Mouse (Mus musculus) G1E (cell line): ENCODE results near the gene Shisa7.

Experiments used
- CTCF ChIP-seq: IDR thresholded peaks from 2 replicates; pipeline ENCODE4 v1.5.1; 2012; ENCODE audit warnings: low read depth, low read length, inconsistent platforms, mixed read lengths
- GATA2 ChIP-seq: IDR thresholded peaks from 2 replicates; pipeline ENCODE4 v1.6.1; 2012; ENCODE audit warnings: low read depth, low read length, inconsistent platforms, borderline replicate concordance
- POLR2AphosphoS5 ChIP-seq: IDR thresholded peaks from 2 replicates; pipeline ENCODE4 v1.6.1; 2012; ENCODE audit warnings: low read depth, low read length, inconsistent platforms; ENCODE audit not compliant: insufficient replicate concordance

DNA sequence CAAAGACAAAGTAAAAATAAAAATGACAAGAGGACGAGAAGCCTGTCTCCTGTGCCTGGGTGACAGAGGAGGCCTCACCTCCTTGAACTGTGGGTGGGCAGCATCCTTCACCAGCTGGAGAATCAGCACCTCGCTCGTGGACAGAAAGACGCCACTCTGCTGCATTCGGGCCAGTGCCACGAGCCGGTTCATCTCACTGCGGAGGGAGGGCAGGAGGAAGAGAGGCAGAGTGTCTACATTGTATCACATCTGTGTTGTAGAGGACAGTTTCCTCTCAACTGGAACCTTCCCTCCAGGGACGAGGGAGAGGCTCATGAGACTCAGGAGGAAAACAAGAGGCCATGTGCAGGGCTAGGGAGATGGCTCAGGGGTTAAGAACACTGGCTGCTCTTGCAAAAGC lies 4.9 kb upstream of the Shisa7 start:
- TF ChIP-seq CTCF, result no peak
- no peak for TF ChIP-seq POLR2AphosphoS5
- no peak for TF ChIP-seq GATA2
